8 mouse cellular contexts compared by ENCODE assay signal in the genomic region with DNA sequence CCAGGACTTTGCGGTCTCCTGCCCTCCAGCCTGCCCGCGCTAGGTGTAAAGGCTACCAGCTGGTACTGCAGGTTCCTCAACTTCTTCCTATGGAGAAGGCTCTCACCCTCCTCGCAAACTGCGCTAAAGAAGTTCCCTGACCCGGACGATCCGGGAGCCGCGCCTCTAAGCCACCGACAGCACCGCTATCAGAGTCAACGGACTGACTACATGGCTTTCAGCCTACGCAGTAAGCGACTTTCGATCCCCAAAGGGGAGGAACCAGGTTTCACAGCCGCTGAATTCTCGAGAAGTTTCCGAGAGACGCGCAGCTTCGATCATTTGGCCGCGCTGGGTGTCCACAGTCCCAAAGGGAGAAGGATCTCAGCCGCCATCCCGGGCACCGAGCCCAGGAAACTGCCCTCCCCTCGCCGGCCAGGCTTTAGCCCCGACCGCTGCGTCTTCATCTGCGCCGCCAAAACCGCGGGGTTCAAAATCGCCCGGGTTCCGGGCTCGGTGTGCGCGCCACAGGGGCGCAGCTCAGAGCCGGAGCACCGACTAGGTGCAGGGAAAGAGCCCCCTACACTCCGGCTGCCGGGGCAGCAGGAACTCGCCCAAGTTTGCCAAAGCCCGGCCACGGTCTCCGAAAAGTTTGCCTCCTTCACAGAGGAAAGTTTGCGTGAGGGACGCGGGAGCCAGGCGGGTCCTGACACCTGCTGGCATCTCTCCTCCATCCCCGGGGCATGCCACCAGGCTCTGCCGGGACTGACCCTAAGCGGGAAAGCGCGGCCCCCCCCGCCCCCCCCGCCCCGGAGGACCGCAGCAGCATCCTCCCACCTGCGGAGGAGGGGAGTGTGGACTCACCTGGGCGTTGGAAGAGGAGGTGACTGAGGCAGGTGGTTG. TPM values are rescaled to one million over a fixed set of nuclear protein-coding genes. Genes with fewer than 3 reads are reported as not detected.
A peak's percentile ranks its signal among the peaks of the same experiment; 100 is the strongest.
DNase-seq lines count a peak whose midpoint lies in the region; ATAC-seq and TF ChIP-seq lines count a peak whose summit lies in the region.

No protein-coding gene starts in this region.

- peak overlapping the region; percentile 51 to 73 for H3K4me3 ChIP-seq in MEL (ENCODE audit: control insufficient read depth in 1 of 2, insufficient read depth in 1 of 2, low read depth in 2 of 2, low read length in 2 of 2)
- H3K4me3 ChIP-seq in forebrain, postnatal 0 days (ENCODE audit: low read depth, low read length): peak overlapping the region; percentile 72

- peak; percentile 86 for DNase-seq in MEL (ENCODE audit: low read depth, low spot score)
- DNase-seq in c-Kit-positive CD71-positive TER-119-negative erythroid progenitor cells, embryonic 14.5 days (ENCODE audit: low read depth): peak; percentile 61
- peak; percentile 13 for DNase-seq in forebrain, postnatal 0 days
- peak; percentile 73 for DNase-seq in heart, postnatal 4 days
- peak; percentile 25 to 27 for DNase-seq in layer of hippocampus, postnatal 14 days (ENCODE audit: low spot score in 2 of 2)
- DNase-seq in lung, postnatal 25 days (ENCODE audit: low spot score): peak; percentile 47
- DNase-seq in retina, embryonic 14.5 days (ENCODE audit: low spot score): peak; percentile 52
- peak; percentile 52 to 73 for DNase-seq in urinary bladder, adult 18-20 months (ENCODE audit: low spot score in 2 of 2)

- TF ChIP-seq POLR2A in MEL (IDR thresholded peaks at IDR 0.05; ENCODE audit: control insufficient read depth in 1 of 2, insufficient read depth in 1 of 2, low read depth in 1 of 2, low read length in 2 of 2, poor library complexity in 1 of 2): no peak

- H3K79me2 ChIP-seq in MEL (ENCODE audit: control insufficient read depth, insufficient read depth, low read length, poor library complexity): peaks cover 3% of the 10 kb centered on the region; the same call in 1 of the 2 replicates

- peak overlapping the region; percentile 71 for H3K9ac ChIP-seq in MEL (ENCODE audit: control insufficient read depth, low read depth, low read length, poor library complexity, severe bottlenecking)
- H3K9ac ChIP-seq in forebrain, postnatal 0 days: peak overlapping the region; percentile 39

- H3K27ac ChIP-seq in MEL (ENCODE audit: control insufficient read depth, low read depth, low read length): peak overlapping the region; percentile 52
- H3K27ac ChIP-seq in forebrain, postnatal 0 days (ENCODE audit: low read depth, low read length): no peak overlapping the region

- peaks cover 0 to 5% of the 10 kb centered on the region in 2 experiments; a peak in 1 of 4 replicates for H3K36me3 ChIP-seq in MEL (ENCODE audit: control insufficient read depth in 1 of 2, insufficient read depth in 2 of 2, low read length in 2 of 2)
- no peaks in the 10 kb centered on the region for H3K36me3 ChIP-seq in forebrain, postnatal 0 days (ENCODE audit: insufficient read depth)

- H3K9me3 ChIP-seq in MEL (replicated peaks; ENCODE audit: insufficient read depth, low read length): no peaks in the 10 kb centered on the region
- H3K9me3 ChIP-seq in forebrain, postnatal 0 days (ENCODE audit: low read length): no peaks in the 10 kb centered on the region

- TF ChIP-seq CTCF in MEL (IDR thresholded peaks at IDR 0.05 in 2 of 3, conservative IDR thresholded peaks at IDR 0.05 in 1 of 3; ENCODE audit: control insufficient read depth in 1 of 3, insufficient read depth in 1 of 3, low read depth in 2 of 3, low read length in 3 of 3, poor library complexity in 1 of 3, severe bottlenecking in 1 of 3): no peak
- no peak for TF ChIP-seq CTCF in forebrain, postnatal 0 days (IDR thresholded peaks at IDR 0.05; ENCODE audit: low read depth)

- WGBS in forebrain, postnatal 0 days: under 1% methylated on average over 66 of the region's 66 CpGs

- peaks cover under 1 to 19% of the 10 kb centered on the region in 2 experiments; a peak in 2 of 4 replicates for H3K4me1 ChIP-seq in MEL (ENCODE audit: control insufficient read depth in 1 of 2, insufficient read depth in 2 of 2, low read length in 2 of 2)
- H3K4me1 ChIP-seq in forebrain, postnatal 0 days (ENCODE audit: insufficient read depth): no peaks in the 10 kb centered on the region

- TF ChIP-seq EP300 in MEL (IDR thresholded peaks at IDR 0.05; ENCODE audit: low read depth in 1 of 2, low read length in 2 of 2): no peak

- peak; percentile 21 for ATAC-seq in forebrain, postnatal 0 days

- peak overlapping the region; percentile 99 for H3K4me2 ChIP-seq in forebrain, postnatal 0 days (ENCODE audit: low read depth)

- TF ChIP-seq RAD21 in MEL (IDR thresholded peaks at IDR 0.05; ENCODE audit: low read depth, low read length): no peak

- no peaks in the 10 kb centered on the region for H3K27me3 ChIP-seq in MEL (ENCODE audit: control insufficient read depth in 1 of 2, insufficient read depth in 2 of 2, low read length in 2 of 2)
- peaks cover 35% of the 10 kb centered on the region for H3K27me3 ChIP-seq in forebrain, postnatal 0 days (ENCODE audit: insufficient read depth, low read length)

TF ChIP-seq in MEL, 35 proteins besides CTCF, POLR2A, EP300 and RAD21:
- TF ChIP-seq MXI1 (IDR thresholded peaks at IDR 0.05; ENCODE audit: low read depth, low read length) (0 out of 2 replicates have a peak, but pooled peaks have one; percentile 28), SIN3A (IDR thresholded peaks at IDR 0.05; ENCODE audit: low read length) (peak; percentile 39; the same call in 1 of the 2 replicates), RCOR1 (IDR thresholded peaks at IDR 0.05; ENCODE audit: low read depth, low read length) (no peak), E2F4 (IDR thresholded peaks at IDR 0.05; ENCODE audit: borderline replicate concordance, low read depth, low read length) (no peak), USF2 (IDR thresholded peaks at IDR 0.05; ENCODE audit: borderline replicate concordance in 1 of 2, insufficient read depth in 1 of 2, low read depth in 1 of 2, low read length in 2 of 2) (no peak), UBTF (IDR thresholded peaks at IDR 0.05; ENCODE audit: borderline replicate concordance, insufficient read depth, low read depth, low read length) (0 out of 2 replicates have a peak, but pooled peaks have one; percentile 78)

RNA-seq across cellular contexts. Expression of a gene that starts 0.6 kb away (rescaled TPM):
- total RNA-seq in MEL (2012; rRNA removed): 2.0 and 3.5 TPM in 2 replicates
- polyA plus RNA-seq in MEL (2012; ENCODE audit: insufficient read depth in 1 of 2, insufficient read length in 2 of 2, low read depth in 1 of 2, low replicate concordance in 2 of 2, missing spikeins in 1 of 2): 1 to 10 TPM in 1 of 2 experiments, not detected in 1; 3.6 TPM
- total RNA-seq in forebrain, postnatal 0 days (2014; rRNA removed): 1.9 and 2.0 TPM in 2 replicates
- 0.69 and 1.1 TPM in 2 replicates for polyA plus RNA-seq in forebrain, postnatal 0 days (2015; fragmentation: Nextera tagmentation; extraction: Ambion mirVana)
- total RNA-seq in heart, postnatal 4 days (2021): 10 to 100 TPM; 17.9 to 51.7 TPM
- total RNA-seq in layer of hippocampus, postnatal 14 days (2021): 1 to 10 TPM; 3.7 to 4.2 TPM

Comparison
In these comparisons a context has a peak if more than half of its experiments do, and no peak if none do; other contexts are left out.
1. DNase-seq: peak in every context shown above with its lines; median percentile 86 in MEL; 73 in heart, postnatal 4 days; 62 in urinary bladder, adult 18-20 months; 61 in c-Kit-positive CD71-positive TER-119-negative erythroid progenitor cells, embryonic 14.5 days; 52 in retina, embryonic 14.5 days; 47 in lung, postnatal 25 days; 26 in layer of hippocampus, postnatal 14 days; 13 in forebrain, postnatal 0 days.